Mouse (Mus musculus): Measurements from ENCODE around the gene Ociad1. TPM values are rescaled to one million over a fixed set of nuclear protein-coding genes. Genes with fewer than 3 reads are reported as not detected.

Gene Ociad1
- total and polyA plus RNA-seq, 2 experiments = 50.3 to 68.1 TPM

DNA sequence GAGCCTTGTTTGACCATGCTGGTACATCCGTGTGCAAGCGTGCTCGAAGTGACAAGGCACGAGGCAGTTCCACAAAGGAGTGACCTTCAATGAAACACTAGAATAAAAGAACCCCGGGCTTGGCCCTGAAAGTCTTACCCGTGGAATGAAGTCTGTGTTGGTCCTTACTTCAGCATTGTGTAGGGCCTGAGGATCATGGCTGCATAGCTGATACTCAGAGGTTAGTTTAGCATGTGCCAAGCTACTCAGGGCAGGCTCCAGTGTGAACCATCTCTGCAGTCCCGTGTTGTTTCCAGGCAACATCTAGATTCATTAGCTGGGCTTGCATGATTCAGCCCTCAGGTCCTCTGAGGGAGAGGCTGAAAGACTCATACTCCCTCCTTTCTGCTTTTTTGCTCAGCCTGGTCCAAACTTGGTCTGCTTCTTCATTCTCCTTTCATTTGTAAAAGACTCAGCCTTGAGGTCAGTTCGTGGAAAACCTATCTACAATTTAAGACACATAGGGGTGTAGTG, 48.2 kb downstream of the Ociad1 start, which contains the start of gene Ociad2:
TSS of gene Ociad2 (minus strand) at position 306 of the 513 bp plus-strand sequence.
- Histone ChIP-seq H3K4me1 (ENCODE audit: control insufficient read depth, insufficient read depth, low read length) (peaks cover 13% of the 10 kb centered on the region), H3K4me3 (ENCODE audit: insufficient read depth, low read depth, low read length) (no peak within 1 kb of the TSS; the same call in 1 of the 2 replicates), H3K79me2 (ENCODE audit: control insufficient read depth, insufficient read depth, low read length) (no peaks in the 10 kb centered on the region; the same call in 1 of the 2 replicates), H3K27me3 (ENCODE audit: control insufficient read depth, insufficient read depth, low read length) (no peaks in the 10 kb centered on the region), H3K27ac (replicated peaks; ENCODE audit: insufficient read depth, low read depth, low read length) (no peak within 1 kb of the TSS), H3K9ac (ENCODE audit: low read depth, low read length) (no peak within 1 kb of the TSS), H3K36me3 (ENCODE audit: control insufficient read depth, insufficient read depth, low read length) (no peaks in the 10 kb centered on the region)
- TF ChIP-seq POLR2A (IDR thresholded peaks at IDR 0.05; ENCODE audit: extremely low read depth, insufficient read depth, low read length) (no peak), CTCF (IDR thresholded peaks at IDR 0.05; ENCODE audit: low read depth, low read length) (no peak)
- DNase-seq (ENCODE audit: extremely low read depth, low read depth, low spot score) = no peak
- 85% methylated on average over 8 of the region's 8 CpGs for WGBS

DNA sequence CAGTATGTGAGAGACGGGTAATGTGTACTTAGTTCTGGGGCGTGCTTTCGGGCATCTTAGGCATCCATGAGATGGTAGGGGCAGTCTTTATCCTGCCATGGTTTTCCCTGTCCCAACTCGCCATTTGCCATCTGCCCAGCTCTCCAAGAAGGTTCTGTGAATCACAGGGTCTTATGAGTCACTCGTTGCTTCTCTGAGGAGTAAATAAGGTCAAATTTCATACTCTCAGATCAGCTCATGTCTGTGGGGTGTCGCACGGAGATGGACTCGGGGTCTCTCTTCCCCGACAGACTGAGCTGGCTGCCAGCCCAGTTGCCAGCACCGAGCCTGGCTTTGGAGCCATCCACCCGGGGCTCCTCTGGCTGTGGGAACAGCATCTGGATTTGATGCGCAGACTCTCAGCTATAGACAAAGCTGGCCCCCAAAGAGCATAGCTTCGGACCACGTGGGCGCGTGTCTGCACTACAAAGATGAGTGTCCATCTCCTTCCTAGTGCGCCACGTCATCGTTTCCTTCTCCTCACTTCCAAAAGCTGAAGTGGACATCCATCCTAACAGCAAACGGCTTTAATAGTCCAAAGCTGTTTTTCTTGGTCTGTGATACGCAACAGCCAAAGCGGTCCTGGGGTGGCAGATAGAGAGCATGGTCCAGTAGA, 50.2 kb downstream of the Ociad1 start:
- WGBS = 89% methylated on average over 22 of the region's 22 CpGs

DNA sequence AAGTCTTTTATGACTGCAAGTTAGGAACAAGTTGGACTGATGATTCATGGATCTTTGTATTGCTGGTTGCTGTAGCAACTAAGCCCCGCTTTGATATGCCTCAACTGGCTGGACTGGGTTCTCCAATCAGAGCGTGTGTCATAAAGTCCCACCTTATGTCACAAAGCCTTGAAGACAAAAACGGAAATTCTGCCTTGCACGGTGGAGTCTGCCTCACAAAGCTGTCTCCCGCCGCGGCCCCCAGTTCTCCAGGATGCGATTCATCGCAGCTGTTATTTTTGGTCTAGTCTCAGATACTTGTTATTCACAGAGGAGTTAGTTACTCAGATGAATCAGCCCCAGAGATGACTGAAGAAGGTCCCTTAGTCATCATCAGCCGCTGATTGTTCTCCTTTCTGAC, 51.7 kb downstream of the Ociad1 start:
- Histone ChIP-seq H3K36me3 (ENCODE audit: control insufficient read depth, insufficient read depth, low read length) (no peaks in the 10 kb centered on the region), H3K4me3 (ENCODE audit: insufficient read depth, low read depth, low read length) (no peak overlapping the region), H3K9ac (ENCODE audit: low read depth, low read length) (no peak overlapping the region), H3K79me2 (ENCODE audit: control insufficient read depth, insufficient read depth, low read length) (no peaks in the 10 kb centered on the region), H3K4me1 (ENCODE audit: control insufficient read depth, insufficient read depth, low read length) (peaks cover 5% of the 10 kb centered on the region), H3K27ac (replicated peaks; ENCODE audit: insufficient read depth, low read depth, low read length) (no peak overlapping the region), H3K27me3 (ENCODE audit: control insufficient read depth, insufficient read depth, low read length) (no peaks in the 10 kb centered on the region)
- no peak for DNase-seq (ENCODE audit: extremely low read depth, low read depth, low spot score)
- TF ChIP-seq POLR2A (IDR thresholded peaks at IDR 0.05; ENCODE audit: extremely low read depth, insufficient read depth, low read length) (no peak), CTCF (IDR thresholded peaks at IDR 0.05; ENCODE audit: low read depth, low read length) (no peak)
- 85% methylated on average over 10 of the region's 10 CpGs for WGBS

More for the DNA sequence above, 50.2 kb downstream of the Ociad1 start:
- DNase-seq (ENCODE audit: extremely low read depth, low read depth, low spot score) = no peak
- no peak for TF ChIP-seq CTCF (IDR thresholded peaks at IDR 0.05; ENCODE audit: low read depth, low read length)
- TF ChIP-seq POLR2A (IDR thresholded peaks at IDR 0.05; ENCODE audit: extremely low read depth, insufficient read depth, low read length) = no peak
- Histone ChIP-seq H3K9ac (ENCODE audit: low read depth, low read length) (no peak overlapping the region), H3K4me3 (ENCODE audit: insufficient read depth, low read depth, low read length) (no peak overlapping the region), H3K27me3 (ENCODE audit: control insufficient read depth, insufficient read depth, low read length) (no peaks in the 10 kb centered on the region), H3K36me3 (ENCODE audit: control insufficient read depth, insufficient read depth, low read length) (no peaks in the 10 kb centered on the region), H3K4me1 (ENCODE audit: control insufficient read depth, insufficient read depth, low read length) (peaks cover 9% of the 10 kb centered on the region), H3K27ac (replicated peaks; ENCODE audit: insufficient read depth, low read depth, low read length) (no peak overlapping the region), H3K79me2 (ENCODE audit: control insufficient read depth, insufficient read depth, low read length) (no peaks in the 10 kb centered on the region; the same call in 1 of the 2 replicates)

DNA sequence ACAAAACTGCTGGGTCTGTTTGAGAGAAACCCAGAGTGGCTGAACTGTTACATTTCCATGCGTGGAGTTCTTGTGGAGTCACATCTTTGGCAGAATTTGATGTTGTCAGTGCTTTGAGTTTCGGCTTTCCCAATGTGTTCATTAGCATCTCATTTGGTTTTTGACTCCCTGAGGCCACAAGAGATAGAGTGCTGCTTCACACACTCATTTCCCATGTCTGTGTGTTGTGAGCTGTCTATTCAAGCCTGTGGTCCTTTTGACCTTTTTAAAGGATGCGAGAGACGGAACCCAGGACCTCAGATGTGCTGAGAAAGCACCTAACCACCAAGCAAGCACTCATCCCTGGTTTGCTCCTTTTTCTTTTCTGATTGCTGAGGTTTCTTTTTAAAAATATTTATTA, 52.7 kb downstream of the Ociad1 start:
- H3K9ac ChIP-seq (ENCODE audit: low read depth, low read length) = no peak overlapping the region
- no peak overlapping the region for H3K4me3 ChIP-seq (ENCODE audit: insufficient read depth, low read depth, low read length)
- no peak for DNase-seq (ENCODE audit: extremely low read depth, low read depth, low spot score)
- H3K79me2 ChIP-seq (ENCODE audit: control insufficient read depth, insufficient read depth, low read length) = no peaks in the 10 kb centered on the region
- no peaks in the 10 kb centered on the region for H3K36me3 ChIP-seq (ENCODE audit: control insufficient read depth, insufficient read depth, low read length)
- WGBS = 90% methylated on average over 4 of the region's 4 CpGs
- H3K27me3 ChIP-seq (ENCODE audit: control insufficient read depth, insufficient read depth, low read length) = no peaks in the 10 kb centered on the region
- H3K4me1 ChIP-seq (ENCODE audit: control insufficient read depth, insufficient read depth, low read length) = peaks cover 2% of the 10 kb centered on the region
- no peak overlapping the region for H3K27ac ChIP-seq (replicated peaks; ENCODE audit: insufficient read depth, low read depth, low read length)
- TF ChIP-seq POLR2A (IDR thresholded peaks at IDR 0.05; ENCODE audit: extremely low read depth, insufficient read depth, low read length) (no peak), CTCF (IDR thresholded peaks at IDR 0.05; ENCODE audit: low read depth, low read length) (no peak)

DNA sequence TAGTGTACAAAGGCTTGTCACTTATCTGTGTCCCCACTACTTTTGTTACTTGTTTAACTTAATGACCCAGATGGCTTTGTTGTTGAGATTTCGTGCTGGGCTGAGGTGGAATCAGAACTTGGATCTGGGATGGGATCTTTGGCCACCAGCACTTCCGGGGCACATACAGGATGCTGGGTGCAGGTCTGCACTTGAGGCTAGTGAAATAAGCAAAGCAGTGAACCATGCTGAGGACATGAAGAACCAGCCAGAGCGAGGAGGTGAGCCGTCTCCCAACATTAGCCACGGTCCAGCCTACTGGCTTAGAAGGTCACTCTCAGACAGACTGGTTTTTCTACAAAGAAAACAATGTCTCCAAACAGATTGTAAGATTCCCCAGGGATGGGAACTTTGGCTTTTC, 56.9 kb downstream of the Ociad1 start:
- no peak for DNase-seq (ENCODE audit: extremely low read depth, low read depth, low spot score)
- Histone ChIP-seq H3K9ac (ENCODE audit: low read depth, low read length) (no peak overlapping the region), H3K27me3 (ENCODE audit: control insufficient read depth, insufficient read depth, low read length) (no peaks in the 10 kb centered on the region), H3K4me1 (ENCODE audit: control insufficient read depth, insufficient read depth, low read length) (no peaks in the 10 kb centered on the region), H3K79me2 (ENCODE audit: control insufficient read depth, insufficient read depth, low read length) (no peaks in the 10 kb centered on the region), H3K4me3 (ENCODE audit: insufficient read depth, low read depth, low read length) (no peak overlapping the region), H3K36me3 (ENCODE audit: control insufficient read depth, insufficient read depth, low read length) (no peaks in the 10 kb centered on the region), H3K27ac (replicated peaks; ENCODE audit: insufficient read depth, low read depth, low read length) (no peak overlapping the region)
- 75% methylated on average over 5 of the region's 5 CpGs for WGBS
- no peak for TF ChIP-seq CTCF (IDR thresholded peaks at IDR 0.05; ENCODE audit: low read depth, low read length)
- TF ChIP-seq POLR2A (IDR thresholded peaks at IDR 0.05; ENCODE audit: extremely low read depth, insufficient read depth, low read length) = no peak

DNA sequence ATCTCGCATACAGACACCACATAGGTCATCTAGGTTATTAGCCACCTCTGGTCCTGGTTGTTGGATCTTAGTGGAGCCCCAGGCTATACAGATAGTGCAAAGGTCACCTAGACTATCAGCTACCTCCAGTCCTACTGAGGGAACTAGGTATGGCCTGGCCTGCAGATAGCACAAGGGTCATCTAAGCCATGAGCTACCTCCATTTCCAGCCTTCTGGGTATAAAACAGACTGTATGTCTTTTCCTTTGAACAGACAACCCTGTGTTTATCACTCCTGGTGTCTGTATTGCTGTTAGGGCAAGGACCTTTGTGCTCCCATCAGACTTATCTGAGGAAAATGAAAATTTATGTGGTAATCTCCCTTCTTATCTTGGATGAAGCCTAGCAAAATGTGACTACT, 59.2 kb downstream of the Ociad1 start:
- no peaks in the 10 kb centered on the region for H3K79me2 ChIP-seq (ENCODE audit: control insufficient read depth, insufficient read depth, low read length)
- no peak overlapping the region for H3K4me3 ChIP-seq (ENCODE audit: insufficient read depth, low read depth, low read length)
- no peaks in the 10 kb centered on the region for H3K4me1 ChIP-seq (ENCODE audit: control insufficient read depth, insufficient read depth, low read length)
- H3K9ac ChIP-seq (ENCODE audit: low read depth, low read length) = no peak overlapping the region
- no peaks in the 10 kb centered on the region for H3K36me3 ChIP-seq (ENCODE audit: control insufficient read depth, insufficient read depth, low read length)
- no peak for DNase-seq (ENCODE audit: extremely low read depth, low read depth, low spot score)
- no peaks in the 10 kb centered on the region for H3K27me3 ChIP-seq (ENCODE audit: control insufficient read depth, insufficient read depth, low read length)
- no peak for TF ChIP-seq CTCF (IDR thresholded peaks at IDR 0.05; ENCODE audit: low read depth, low read length)
- no peak for TF ChIP-seq POLR2A (IDR thresholded peaks at IDR 0.05; ENCODE audit: extremely low read depth, insufficient read depth, low read length)
- WGBS = 89% methylated on average over 1 of the region's 1 CpGs
- no peak overlapping the region for H3K27ac ChIP-seq (replicated peaks; ENCODE audit: insufficient read depth, low read depth, low read length)

Measured in liver, adult 2 months (tissue).